Mouse (Mus musculus) bone marrow macrophage, adult 2 months (primary cell): ENCODE results near the gene Recql5.

Source experiments
- CTCF ChIP-seq: IDR thresholded peaks from 2 replicates; pipeline ENCODE4 v1.5.1; 2012; ENCODE audit warnings: low read depth, mild to moderate bottlenecking, low read length, moderate library complexity
- POLR2A ChIP-seq: IDR thresholded peaks from 2 replicates; pipeline ENCODE4 v1.6.1; 2012; ENCODE audit warnings: mild to moderate bottlenecking, low read depth, low read length, borderline replicate concordance

- no peak for TF ChIP-seq CTCF
- TF ChIP-seq POLR2A, result no peak
Measured at GRCm38 (mm10) chr11:115883251-115883650, 50.0 kb downstream of the Recql5 start.
